6 mouse cellular contexts compared by ENCODE assay signal in genomic region chr2:56196449-56196848, GRCm38 (mm10).
"Had no signal": no experiment of that assay in that cellular context is flagged by ENCODE, and none has a peak within 500 bp of the region (broad histone marks: within the 10 kb centered on the region; RNA-seq: fewer than 3 reads in every experiment).

No protein-coding gene starts in this region.

- DNase-seq: kidney, adult 2 months; kidney, postnatal 25 days; layer of hippocampus, adult 9-11 months; liver, postnatal 0 days; lung, embryonic 14.5 days; thymus, postnatal 25 days had no signal
